Mouse (Mus musculus): ENCODE results near the gene Ttc8. TPM values are rescaled to one million over a fixed set of nuclear protein-coding genes. Genes with fewer than 3 reads are reported as not detected.

Gene Ttc8
- polyA plus RNA-seq, 1 experiment from 2014 or later: 4.6 TPM

Other genes with a start within 250 kb of the Ttc8 start
- 2.4 and 2.8 TPM in 2 replicates for gene Ptpn21, start 183.2 kb upstream of the Ttc8 start, polyA plus RNA-seq (2016; fragmentation: Nextera tagmentation; extraction: Ambion mirVana)
- gene Zc3h14, start 173.6 kb upstream of the Ttc8 start, polyA plus RNA-seq (2016; fragmentation: Nextera tagmentation; extraction: Ambion mirVana): 65.4 and 67.9 TPM in 2 replicates
- gene Eml5, start 19.1 kb upstream of the Ttc8 start, polyA plus RNA-seq (2016; fragmentation: Nextera tagmentation; extraction: Ambion mirVana): 1.0 and 1.1 TPM in 2 replicates